Mouse (Mus musculus): ENCODE data around the gene Tcp11l2.

DNA sequence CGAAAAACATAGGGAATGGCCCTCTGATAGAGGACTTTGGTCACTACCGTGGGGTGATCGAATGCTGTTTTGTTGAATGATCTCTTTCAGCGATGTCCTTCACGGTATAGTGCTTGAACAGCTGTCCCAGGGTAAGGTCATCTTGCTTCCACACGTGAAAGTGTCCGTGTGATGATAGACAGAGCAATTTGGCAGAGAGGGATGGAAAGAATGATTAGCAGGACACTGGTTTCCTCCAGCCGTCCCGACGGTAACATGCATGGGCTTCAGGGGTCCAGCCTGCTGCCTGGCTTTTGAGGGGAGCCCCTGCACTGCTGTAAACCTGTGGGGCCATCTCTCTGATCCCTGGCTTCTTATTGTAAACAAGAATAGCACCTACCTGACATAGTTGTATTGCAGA lies 2.3 kb downstream of the Tcp11l2 start:
- no peak for TF ChIP-seq CTCF (IDR thresholded peaks at IDR 0.05; ENCODE audit: borderline replicate concordance, insufficient read depth, low read depth, low read length)
- TF ChIP-seq POLR2A (IDR thresholded peaks at IDR 0.05; ENCODE audit: borderline replicate concordance, insufficient read depth, low read length): no peak
